Mouse (Mus musculus): Measurements from ENCODE around the gene Tmem104. TPM values are rescaled to one million over a fixed set of nuclear protein-coding genes. Genes with fewer than 3 reads are reported as not detected.

Gene Tmem104
- polyA plus RNA-seq, 1 experiment from 2014 or later: 12.5 TPM

- ATAC-seq (ENCODE audit: low read depth): no peak
- Histone ChIP-seq H3K4me3 (ENCODE audit: low read depth, low read length) (no peak overlapping the region), H3K27ac (replicated peaks; ENCODE audit: low read depth, low read length) (no peak overlapping the region), H3K9ac (ENCODE audit: low read depth, low read length) (no peak overlapping the region), H3K9me3 (ENCODE audit: control insufficient read depth, low read length) (no peaks in the 10 kb centered on the region), H3K4me2 (ENCODE audit: low read depth, low read length) (no peak overlapping the region), H3K4me1 (ENCODE audit: control insufficient read depth, insufficient read depth, low read length) (peaks cover 7% of the 10 kb centered on the region), H3K36me3 (ENCODE audit: control insufficient read depth, insufficient read depth, low read length) (no peaks in the 10 kb centered on the region), H3K27me3 (replicated peaks; ENCODE audit: control insufficient read depth, insufficient read depth, low read length) (peaks cover 32% of the 10 kb centered on the region)
- no peak for DNase-seq (ENCODE audit: low spot score)
- WGBS: 7% methylated on average over 5 of the region's 5 CpGs
These were observed 32.1 kb upstream of the Tmem104 start for GRCm38 (mm10) chr11:115155053-115155634.

GRCm38 (mm10) chr11:115157933-115158719, 29.2 kb upstream of the Tmem104 start:
- WGBS: 22% methylated on average over 10 of the region's 12 CpGs
- ATAC-seq (ENCODE audit: low read depth) (no peak), DNase-seq (ENCODE audit: low spot score) (no peak)
- peaks cover 16% of the 10 kb centered on the region for H3K4me1 ChIP-seq (ENCODE audit: control insufficient read depth, insufficient read depth, low read length)
- H3K9me3 ChIP-seq (ENCODE audit: control insufficient read depth, low read length): no peaks in the 10 kb centered on the region
- H3K36me3 ChIP-seq (ENCODE audit: control insufficient read depth, insufficient read depth, low read length): no peaks in the 10 kb centered on the region
- H3K9ac ChIP-seq (ENCODE audit: low read depth, low read length): peak overlapping the region; percentile 15; the same call in 1 of the 2 replicates
- H3K27me3 ChIP-seq (replicated peaks; ENCODE audit: control insufficient read depth, insufficient read depth, low read length): peaks cover 29% of the 10 kb centered on the region
- no peak overlapping the region for H3K4me2 ChIP-seq (ENCODE audit: low read depth, low read length)
- no peak overlapping the region for H3K4me3 ChIP-seq (ENCODE audit: low read depth, low read length)
- no peak overlapping the region; the same call in 1 of the 2 replicates for H3K27ac ChIP-seq (replicated peaks; ENCODE audit: low read depth, low read length)

- Histone ChIP-seq H3K9me3 (ENCODE audit: control insufficient read depth, low read length) (no peaks in the 10 kb centered on the region), H3K27ac (replicated peaks; ENCODE audit: low read depth, low read length) (no peak overlapping the region), H3K4me2 (ENCODE audit: low read depth, low read length) (no peak overlapping the region), H3K36me3 (ENCODE audit: control insufficient read depth, insufficient read depth, low read length) (no peaks in the 10 kb centered on the region), H3K4me3 (ENCODE audit: low read depth, low read length) (no peak overlapping the region), H3K27me3 (replicated peaks; ENCODE audit: control insufficient read depth, insufficient read depth, low read length) (peaks cover 31% of the 10 kb centered on the region), H3K9ac (ENCODE audit: low read depth, low read length) (no peak overlapping the region), H3K4me1 (ENCODE audit: control insufficient read depth, insufficient read depth, low read length) (peaks cover 32% of the 10 kb centered on the region)
- DNase-seq (ENCODE audit: low spot score) (no peak), ATAC-seq (ENCODE audit: low read depth) (no peak)
- 59% methylated on average over 11 of the region's 11 CpGs for WGBS
These were observed 27.1 kb upstream of the Tmem104 start for GRCm38 (mm10) chr11:115160016-115160797.

- H3K27ac ChIP-seq (replicated peaks; ENCODE audit: low read depth, low read length): no peak overlapping the region
- H3K9ac ChIP-seq (ENCODE audit: low read depth, low read length): no peak overlapping the region
- no peak for ATAC-seq (ENCODE audit: low read depth)
- no peaks in the 10 kb centered on the region for H3K9me3 ChIP-seq (ENCODE audit: control insufficient read depth, low read length)
- H3K4me1 ChIP-seq (ENCODE audit: control insufficient read depth, insufficient read depth, low read length): peaks cover 32% of the 10 kb centered on the region
- no peak overlapping the region for H3K4me2 ChIP-seq (ENCODE audit: low read depth, low read length)
- no peak overlapping the region for H3K4me3 ChIP-seq (ENCODE audit: low read depth, low read length)
- 32% methylated on average over 10 of the region's 10 CpGs for WGBS
- peaks cover 31% of the 10 kb centered on the region for H3K27me3 ChIP-seq (replicated peaks; ENCODE audit: control insufficient read depth, insufficient read depth, low read length)
- peak; percentile 62 for DNase-seq (ENCODE audit: low spot score)
- no peaks in the 10 kb centered on the region for H3K36me3 ChIP-seq (ENCODE audit: control insufficient read depth, insufficient read depth, low read length)
These were observed 26.3 kb upstream of the Tmem104 start for GRCm38 (mm10) chr11:115160883-115161577.

GRCm38 (mm10) chr11:115161578-115162204, 25.6 kb upstream of the Tmem104 start:
- DNase-seq (ENCODE audit: low spot score) (no peak), ATAC-seq (ENCODE audit: low read depth) (no peak)
- Histone ChIP-seq H3K4me2 (ENCODE audit: low read depth, low read length) (no peak overlapping the region), H3K27me3 (replicated peaks; ENCODE audit: control insufficient read depth, insufficient read depth, low read length) (peaks cover 34% of the 10 kb centered on the region), H3K36me3 (ENCODE audit: control insufficient read depth, insufficient read depth, low read length) (no peaks in the 10 kb centered on the region), H3K9me3 (ENCODE audit: control insufficient read depth, low read length) (no peaks in the 10 kb centered on the region), H3K9ac (ENCODE audit: low read depth, low read length) (no peak overlapping the region), H3K27ac (replicated peaks; ENCODE audit: low read depth, low read length) (no peak overlapping the region), H3K4me3 (ENCODE audit: low read depth, low read length) (no peak overlapping the region), H3K4me1 (ENCODE audit: control insufficient read depth, insufficient read depth, low read length) (peaks cover 32% of the 10 kb centered on the region)
- WGBS: 58% methylated on average over 9 of the region's 9 CpGs

GRCm38 (mm10) chr11:115162205-115162601, 25.1 kb upstream of the Tmem104 start:
- peak overlapping the region; percentile 91; the same call in 1 of the 2 replicates for H3K4me2 ChIP-seq (ENCODE audit: low read depth, low read length)
- ATAC-seq (ENCODE audit: low read depth): no peak
- no peaks in the 10 kb centered on the region for H3K9me3 ChIP-seq (ENCODE audit: control insufficient read depth, low read length)
- no peak overlapping the region for H3K27ac ChIP-seq (replicated peaks; ENCODE audit: low read depth, low read length)
- H3K4me1 ChIP-seq (ENCODE audit: control insufficient read depth, insufficient read depth, low read length): peaks cover 32% of the 10 kb centered on the region
- H3K4me3 ChIP-seq (ENCODE audit: low read depth, low read length): peak overlapping the region; percentile 66; the same call in 1 of the 2 replicates
- H3K9ac ChIP-seq (ENCODE audit: low read depth, low read length): no peak overlapping the region
- DNase-seq (ENCODE audit: low spot score): no peak
- WGBS: 17% methylated on average over 9 of the region's 9 CpGs
- H3K27me3 ChIP-seq (replicated peaks; ENCODE audit: control insufficient read depth, insufficient read depth, low read length): peaks cover 34% of the 10 kb centered on the region
- no peaks in the 10 kb centered on the region for H3K36me3 ChIP-seq (ENCODE audit: control insufficient read depth, insufficient read depth, low read length)

- peak within 1 kb of the TSS; percentile 41; the same call in 1 of the 2 replicates for H3K27ac ChIP-seq (replicated peaks; ENCODE audit: low read depth, low read length)
- H3K4me1 ChIP-seq (ENCODE audit: control insufficient read depth, insufficient read depth, low read length): peaks cover 31% of the 10 kb centered on the region
- peak within 1 kb of the TSS; percentile 91 for H3K4me2 ChIP-seq (ENCODE audit: low read depth, low read length)
- under 1% methylated on average over 34 of the region's 47 CpGs for WGBS
- peaks cover 34% of the 10 kb centered on the region for H3K27me3 ChIP-seq (replicated peaks; ENCODE audit: control insufficient read depth, insufficient read depth, low read length)
- peak within 1 kb of the TSS; percentile 66 for H3K4me3 ChIP-seq (ENCODE audit: low read depth, low read length)
- no peaks in the 10 kb centered on the region for H3K36me3 ChIP-seq (ENCODE audit: control insufficient read depth, insufficient read depth, low read length)
- H3K9ac ChIP-seq (ENCODE audit: low read depth, low read length): peak within 1 kb of the TSS; percentile 59
- DNase-seq (ENCODE audit: low spot score) (peak; percentile 99), ATAC-seq (ENCODE audit: low read depth) (peak; percentile 97)
- H3K9me3 ChIP-seq (ENCODE audit: control insufficient read depth, low read length): no peaks in the 10 kb centered on the region
These were observed 24.3 kb upstream of the Tmem104 start, which contains the start of gene Slc9a3r1 for GRCm38 (mm10) chr11:115162832-115163480. Gene Slc9a3r1 (plus strand): TSS chr11:115163341.
